Mouse (Mus musculus) cerebellum, adult 9-10 months (tissue): ENCODE measurements around the gene Krtap9-1.
"Not testable (repeated sequence)": the region's sequence is repeated elsewhere in the genome, so short reads cannot be mapped to it uniquely, and the experiment has no call there.

Experiments used
- DNase-seq: peaks from one replicate; pipeline ENCODE4 v3.0.0; 2022

Gene Krtap9-1

DNA sequence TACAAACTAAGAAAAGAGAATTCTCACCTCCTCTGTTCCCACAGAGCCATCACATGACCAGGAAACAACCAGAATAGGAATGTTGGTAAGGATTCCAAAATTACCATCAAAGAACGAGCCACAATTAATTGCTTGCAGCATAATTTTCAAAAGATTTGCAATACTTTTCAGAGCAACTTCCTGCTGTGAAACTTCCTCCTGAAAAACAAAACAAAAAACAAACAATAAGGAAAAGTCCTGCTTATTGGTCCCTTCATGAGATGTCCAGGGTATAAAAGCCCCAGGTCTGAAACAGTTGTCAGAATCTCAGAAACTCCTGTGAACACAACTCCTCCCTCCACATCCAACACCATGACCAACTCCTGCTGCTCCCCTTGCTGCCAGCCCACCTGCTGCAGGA is at the start of gene Krtap9-1:
Gene Krtap9-1, plus strand, starts transcription at position 301 of the 400 bp plus-strand sequence.
- not testable (repeated sequence) for DNase-seq

DNA sequence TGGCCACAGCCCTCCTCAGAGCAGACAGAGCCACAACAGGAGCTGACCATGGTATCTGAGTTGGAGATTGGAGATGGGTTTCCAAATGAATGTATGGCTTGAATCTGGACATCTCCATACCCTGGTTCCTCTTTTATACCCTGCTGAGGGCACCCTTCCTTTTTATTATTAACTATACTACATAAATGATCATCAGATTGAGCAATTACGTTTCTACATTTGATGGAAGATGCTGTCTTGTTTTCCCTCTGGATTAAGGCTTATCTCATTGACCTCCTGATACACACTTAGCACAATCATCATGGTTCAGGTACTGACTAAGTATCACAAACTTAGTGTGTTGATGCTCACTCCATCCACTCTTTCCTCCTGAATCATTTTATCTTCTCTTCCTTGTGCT is 35.2 kb upstream of the Krtap9-1 start, which contains the start of gene 2300003K06Rik:
Gene 2300003K06Rik, minus strand, starts transcription at position 101 of the 400 bp plus-strand sequence.
- DNase-seq, result no peak

DNA sequence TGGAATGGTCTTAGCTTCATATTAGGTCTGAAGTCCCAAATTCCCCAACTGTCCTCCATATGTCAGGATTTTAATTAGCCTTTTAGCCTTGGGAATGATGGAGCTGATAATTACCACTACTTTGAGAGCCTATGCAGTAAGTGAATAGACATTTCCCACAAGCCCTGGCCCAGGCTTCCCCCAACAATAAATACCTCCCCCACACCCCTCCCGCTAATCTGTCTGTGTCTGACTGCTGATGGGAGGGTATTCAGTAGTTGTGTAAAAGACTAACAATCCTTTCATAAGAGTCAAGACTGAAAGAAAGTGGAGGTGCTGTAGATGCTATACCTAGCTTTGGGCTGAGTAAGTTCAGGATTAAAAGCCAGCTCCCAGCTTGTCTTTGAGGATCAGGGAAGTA is 31.0 kb upstream of the Krtap9-1 start:
- DNase-seq, result no peak

DNA sequence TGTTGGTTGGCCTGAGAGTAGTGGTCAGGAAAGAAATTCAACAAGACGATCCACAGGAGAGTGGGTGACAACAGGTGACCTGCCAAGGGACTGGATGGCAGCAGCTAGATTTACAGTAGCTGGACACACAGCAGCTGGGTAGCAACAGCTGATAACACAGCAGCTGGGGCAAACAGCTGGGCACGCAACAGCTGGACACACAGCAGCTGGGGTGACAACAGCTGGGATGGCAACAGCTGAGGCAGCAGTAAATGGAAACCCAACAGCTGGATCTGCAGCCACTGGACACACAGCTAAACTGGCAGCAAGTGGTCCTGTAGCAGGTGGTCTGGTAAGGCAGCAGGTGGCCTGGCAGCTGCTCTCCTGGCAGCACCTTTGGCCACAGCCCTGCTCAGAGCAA is 26.4 kb upstream of the Krtap9-1 start:
- DNase-seq, result no peak

DNA sequence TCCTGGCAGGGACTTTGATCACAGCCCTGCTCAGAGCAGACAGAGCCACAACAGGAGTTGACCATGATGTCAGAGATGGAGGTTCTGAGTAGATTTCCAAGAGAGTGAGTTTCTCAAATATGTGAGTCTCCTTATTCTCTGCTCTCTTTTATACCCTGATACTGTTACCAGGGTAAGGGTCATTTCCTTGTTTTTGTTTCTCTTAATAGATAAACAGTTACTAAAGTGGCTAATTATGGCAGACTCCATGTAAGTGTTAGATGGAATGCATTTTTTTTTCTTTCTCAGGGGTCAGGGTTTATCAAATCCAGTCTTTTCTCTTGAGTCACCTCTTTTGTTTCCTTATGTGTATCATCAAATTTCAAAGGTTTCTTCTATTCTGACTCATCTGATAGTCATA is 21.7 kb upstream of the Krtap9-1 start, which contains the start of gene Krtap4-16:
Gene Krtap4-16, minus strand, starts transcription at position 101 of the 400 bp plus-strand sequence.
- no peak for DNase-seq

DNA sequence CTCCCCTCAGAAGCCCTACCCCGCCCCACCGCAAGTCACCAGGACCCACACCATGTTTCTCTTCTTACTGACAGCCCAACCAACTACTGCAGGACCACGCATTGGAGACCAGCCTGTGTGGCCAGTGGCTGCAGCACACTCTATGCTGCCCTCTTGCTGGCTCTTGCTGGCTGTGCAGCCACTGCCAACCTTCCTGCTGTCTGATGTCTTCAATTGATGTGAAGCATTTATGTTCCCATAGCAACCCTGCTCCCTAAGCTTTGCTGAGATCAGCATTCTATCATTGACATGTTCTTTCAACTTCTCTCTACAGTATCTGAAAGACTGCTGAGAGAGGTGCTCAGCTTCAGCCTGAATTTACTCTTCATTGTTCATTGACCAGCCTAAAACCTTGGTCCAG is 19.1 kb upstream of the Krtap9-1 start:
- no peak for DNase-seq

DNA sequence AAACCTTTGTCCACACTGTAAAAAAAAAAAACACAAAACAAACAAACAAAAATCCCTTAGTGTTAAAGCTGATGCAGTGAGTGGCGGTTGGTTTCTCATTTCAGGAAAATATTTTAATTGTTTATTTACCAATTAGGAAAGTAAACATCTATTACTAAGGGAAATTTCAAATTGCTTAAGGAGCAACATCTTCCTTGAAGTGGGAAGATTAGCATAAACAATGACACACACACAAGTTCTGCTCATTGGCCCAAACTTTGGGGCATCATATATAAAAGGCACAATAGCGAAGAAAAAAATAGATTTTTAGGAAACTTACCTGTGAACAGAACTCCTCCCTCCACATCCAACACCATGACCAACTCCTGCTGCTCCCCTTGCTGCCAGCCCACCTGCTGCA is 15.6 kb upstream of the Krtap9-1 start, which contains the start of gene Gm11568:
Gene Gm11568, plus strand, starts transcription at position 301 of the 400 bp plus-strand sequence.
- no peak for DNase-seq

DNA sequence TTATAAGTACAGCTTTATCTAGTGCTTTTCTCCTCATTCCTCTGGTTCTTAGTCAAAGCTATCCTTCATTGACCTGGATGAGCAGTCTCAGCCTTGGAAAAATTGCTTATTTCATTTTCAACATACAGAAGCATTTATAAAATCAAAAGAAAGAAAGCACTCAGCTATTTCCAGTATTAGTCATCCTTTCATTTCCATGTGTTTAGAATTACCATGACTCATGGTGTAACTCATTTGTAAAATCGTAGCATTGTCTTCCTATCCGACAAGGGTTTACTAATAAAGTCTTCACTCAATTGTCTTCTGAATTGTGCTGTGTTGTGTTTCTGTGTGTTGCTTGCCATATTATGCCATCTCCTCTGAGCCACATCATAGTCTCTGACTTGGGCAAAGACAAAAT is 14.4 kb upstream of the Krtap9-1 start:
- DNase-seq, result no peak

DNA sequence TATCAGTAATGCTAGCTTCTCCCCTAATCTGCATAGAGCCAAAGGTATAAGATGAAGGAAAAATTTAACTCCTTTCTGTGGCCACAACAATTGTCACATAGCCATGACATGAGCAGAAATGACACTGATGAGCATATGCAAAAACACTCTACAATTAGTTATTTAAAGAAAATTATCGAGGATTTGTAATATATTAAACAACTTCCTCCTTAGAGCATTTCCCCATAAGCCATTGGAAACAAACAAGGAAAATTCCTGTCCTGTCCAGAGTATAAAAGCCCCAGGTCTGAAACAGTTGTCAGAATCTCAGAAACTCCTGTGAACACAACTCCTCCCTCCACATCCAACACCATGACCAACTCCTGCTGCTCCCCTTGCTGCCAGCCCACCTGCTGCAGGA is 9.0 kb upstream of the Krtap9-1 start, which contains the start of gene Gm11559:
Gene Gm11559, plus strand, starts transcription at position 301 of the 400 bp plus-strand sequence.
- not testable (repeated sequence) for DNase-seq

DNA sequence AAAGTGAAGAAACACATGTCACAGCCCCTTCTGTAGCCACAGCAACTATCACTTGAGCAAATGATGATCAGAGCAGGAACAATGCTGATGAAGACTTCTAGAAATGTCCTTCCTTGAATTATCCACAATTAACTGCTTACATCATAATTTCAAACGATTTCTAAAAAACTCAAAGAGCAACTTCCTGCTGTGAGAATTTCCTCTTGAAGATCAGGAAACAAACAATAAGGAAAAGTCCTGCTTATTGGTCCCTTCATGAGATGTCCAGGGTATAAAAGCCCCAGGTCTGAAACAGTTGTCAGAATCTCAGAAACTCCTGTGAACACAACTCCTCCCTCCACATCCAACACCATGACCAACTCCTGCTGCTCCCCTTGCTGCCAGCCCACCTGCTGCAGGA is 5.7 kb downstream of the Krtap9-1 start, which contains the start of gene Gm11567:
Gene Gm11567, plus strand, starts transcription at position 301 of the 400 bp plus-strand sequence.
- DNase-seq, result not testable (repeated sequence)

DNA sequence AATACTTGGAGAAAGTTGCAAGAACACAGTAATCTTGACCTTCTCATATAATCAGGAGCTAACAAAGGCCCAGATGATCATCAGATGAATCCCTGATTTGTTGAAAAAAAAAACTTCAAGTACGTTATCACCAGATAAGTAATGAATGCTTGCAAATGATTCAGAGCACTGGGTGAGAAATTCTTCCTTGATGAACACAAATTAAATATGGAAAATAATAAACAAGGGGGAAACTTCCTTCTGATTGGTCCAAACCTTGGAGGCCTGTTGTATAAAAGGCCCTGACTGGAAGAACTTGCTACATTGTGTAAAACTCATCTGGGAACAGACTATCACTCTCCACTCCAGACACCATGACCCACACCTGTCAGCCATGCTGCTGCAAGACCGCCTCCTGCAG is 34.4 kb downstream of the Krtap9-1 start, which contains the start of gene Krtap31-1:
Gene Krtap31-1, plus strand, starts transcription at position 301 of the 400 bp plus-strand sequence.
- DNase-seq, result no peak

DNA sequence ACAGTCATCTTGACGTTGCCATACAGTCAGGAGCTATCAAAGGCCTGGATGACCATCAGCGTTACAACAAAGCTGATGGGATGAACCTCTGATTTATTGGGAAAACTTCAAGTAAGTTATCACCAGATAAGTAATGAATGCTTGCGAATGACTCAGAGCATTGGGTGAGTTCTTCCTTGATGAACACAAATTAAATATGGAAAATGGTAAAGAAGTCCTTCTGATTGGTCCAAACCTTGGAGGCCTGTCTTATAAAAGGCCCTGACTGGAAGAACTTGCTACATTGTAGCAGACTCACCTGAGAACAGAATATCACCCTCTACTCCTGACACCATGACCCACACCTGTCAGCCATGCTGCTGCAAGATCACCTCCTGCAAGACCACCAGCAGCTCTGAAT is 41.3 kb downstream of the Krtap9-1 start, which contains the start of gene Gm11565:
Gene Gm11565, plus strand, starts transcription at position 301 of the 400 bp plus-strand sequence.
- no peak for DNase-seq
